Mouse (Mus musculus) midbrain, embryonic 15.5 days (tissue): ENCODE measurements around the gene Copz2. TPM values are rescaled to one million over a fixed set of nuclear protein-coding genes. Genes with fewer than 3 reads are reported as not detected.
"Not testable (repeated sequence)": the region's sequence is repeated elsewhere in the genome, so short reads cannot be mapped to it uniquely, and the experiment has no call there.

Experiments used
- ATAC-seq: fragments of 200-750 bp; cut with Nextera tagmentation; replicated peaks from 2 replicates; pipeline ENCODE4 v1.8.0; 2017; ENCODE audit warnings: moderate TSS enrichment
- H3K27ac ChIP-seq: fragments of 300-500 bp; sonication (generic); 2 replicates; pipeline ENCODE4 v1.5.1; 2015; ENCODE audit warnings: mild to moderate bottlenecking, inconsistent platforms
- H3K27me3 ChIP-seq: fragments of 300-500 bp; sonication (generic); replicated peaks from 2 replicates; pipeline ENCODE4 v1.6.1; 2015; ENCODE audit warnings: inconsistent platforms
- H3K36me3 ChIP-seq: fragments of 300-500 bp; sonication (generic); replicated peaks from 2 replicates; pipeline ENCODE4 v1.6.1; 2015; ENCODE audit warnings: inconsistent platforms
- H3K4me1 ChIP-seq: fragments of 300-500 bp; sonication (generic); 2 replicates; pipeline ENCODE4 v1.6.1; 2015; ENCODE audit warnings: inconsistent platforms
- H3K4me2 ChIP-seq: fragments of 300-500 bp; sonication (generic); 2 replicates; pipeline ENCODE4 v1.6.1; 2015; ENCODE audit warnings: inconsistent platforms, mild to moderate bottlenecking, moderate library complexity
- H3K4me3 ChIP-seq: fragments of 300-500 bp; sonication (generic); 2 replicates; pipeline ENCODE4 v1.5.1; 2015; ENCODE audit warnings: mild to moderate bottlenecking, inconsistent platforms
- H3K9ac ChIP-seq: fragments of 300-500 bp; sonication (generic); 2 replicates; pipeline ENCODE4 v1.6.1; 2015; ENCODE audit warnings: mild to moderate bottlenecking, inconsistent platforms
- H3K9me3 ChIP-seq: fragments of 300-500 bp; sonication (generic); 2 replicates; pipeline ENCODE4 v1.6.1; 2016; ENCODE audit warnings: inconsistent platforms
- WGBS: fragments of 180-500 bp; shearing (Covaris S2); methylation state at CpG from one replicate; pipeline ENCODE4 v1.1.7; 2015; ENCODE audit warnings: mixed read lengths; 5-methylcytosine and 5-hydroxymethylcytosine counted together
- polyA plus RNA-seq: library from polyadenylated mRNA; unstranded; fragments of >200 nt; fragmentation: Nextera tagmentation; extraction: Ambion mirVana; gene quantifications from 2 replicates; pipeline ENCODE4 v1.2.1, GENCODE M21; 2015

The Copz2 gene
- 19.9 and 20.5 TPM in 2 replicates for polyA plus RNA-seq

DNA sequence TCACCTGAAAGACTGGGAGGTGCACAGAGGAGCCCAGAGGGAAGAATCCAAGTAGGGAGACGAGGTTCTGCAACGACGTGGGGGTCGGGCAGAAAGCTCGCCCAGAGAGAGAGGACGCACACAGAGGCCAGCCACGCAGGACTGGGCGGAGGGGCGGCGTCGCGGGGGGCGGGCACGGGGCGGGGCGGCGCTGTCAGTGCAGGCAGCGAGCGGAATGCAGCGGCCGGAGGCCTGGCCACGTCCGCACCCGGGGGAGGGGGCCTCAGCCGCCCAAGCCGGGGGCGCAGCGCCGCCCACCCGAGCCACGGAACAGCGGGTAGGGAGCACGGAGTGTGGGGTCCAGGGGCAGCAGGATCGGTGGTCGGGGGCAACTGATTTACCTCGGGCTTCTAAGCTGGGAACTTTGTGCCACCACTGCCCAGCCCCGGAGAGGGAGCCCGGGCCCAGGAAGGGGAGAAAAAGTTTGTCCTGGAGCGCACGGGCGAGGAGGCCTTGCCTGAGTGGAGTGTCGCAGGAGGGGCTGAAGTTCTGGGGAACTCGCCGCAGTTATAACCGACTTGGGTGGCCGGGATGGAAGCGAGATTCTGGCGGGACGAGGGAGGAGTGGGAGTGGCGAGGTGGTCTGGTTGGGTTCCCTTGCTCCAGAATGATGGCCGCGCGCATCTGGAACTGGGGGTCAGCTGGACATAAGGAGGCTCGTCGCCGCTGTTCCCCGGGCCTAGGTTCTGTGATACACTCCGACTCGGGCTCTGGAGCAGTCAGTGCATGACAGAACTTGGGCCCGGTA is at the start of gene Copz2:
Gene Copz2, plus strand, starts transcription at position 190 of the 787 bp plus-strand sequence.
- peaks cover 11% of the 10 kb centered on the region for H3K4me1 ChIP-seq
- no peak within 1 kb of the TSS for H3K27ac ChIP-seq
- 0 out of 2 replicates have a peak, but pooled peaks cover 14% of the 10 kb centered on the region for H3K27me3 ChIP-seq
- H3K4me2 ChIP-seq: peak within 1 kb of the TSS; percentile 70
- peak within 1 kb of the TSS; percentile 36 for H3K4me3 ChIP-seq
- WGBS: 1% methylated on average over 57 of the region's 60 CpGs
- H3K36me3 ChIP-seq: no peaks in the 10 kb centered on the region
- ATAC-seq: no peak
- no peaks in the 10 kb centered on the region for H3K9me3 ChIP-seq
- peak within 1 kb of the TSS; percentile 29 for H3K9ac ChIP-seq

DNA sequence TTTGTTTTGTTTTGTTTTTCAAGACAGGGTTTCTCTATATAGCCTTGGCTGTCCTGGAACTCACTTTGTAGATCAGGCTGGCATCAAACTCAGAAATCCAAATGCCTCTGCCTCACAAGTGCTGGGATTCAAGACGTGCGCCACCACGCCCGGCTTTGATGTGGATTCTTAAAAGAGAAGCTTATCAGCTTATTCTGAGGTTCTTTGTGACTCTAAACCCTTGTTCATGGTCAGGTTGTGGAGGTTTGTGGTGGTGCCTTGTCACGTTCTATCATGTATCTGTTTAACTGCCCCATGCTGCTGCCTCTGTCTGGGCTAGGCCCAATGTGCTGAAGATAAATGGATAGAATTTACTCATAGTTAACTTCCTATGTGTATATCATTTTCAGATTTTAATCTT is 44.1 kb upstream of the Copz2 start:
- WGBS: 90% methylated on average over 5 of the region's 5 CpGs
- H3K27ac ChIP-seq: no peak overlapping the region
- H3K4me2 ChIP-seq: no peak overlapping the region
- H3K4me3 ChIP-seq: no peak overlapping the region
- H3K9me3 ChIP-seq: no peaks in the 10 kb centered on the region
- no peak overlapping the region for H3K9ac ChIP-seq
- H3K27me3 ChIP-seq: no peaks in the 10 kb centered on the region
- no peaks in the 10 kb centered on the region for H3K4me1 ChIP-seq
- ATAC-seq: no peak
- peaks cover 51% of the 10 kb centered on the region for H3K36me3 ChIP-seq

DNA sequence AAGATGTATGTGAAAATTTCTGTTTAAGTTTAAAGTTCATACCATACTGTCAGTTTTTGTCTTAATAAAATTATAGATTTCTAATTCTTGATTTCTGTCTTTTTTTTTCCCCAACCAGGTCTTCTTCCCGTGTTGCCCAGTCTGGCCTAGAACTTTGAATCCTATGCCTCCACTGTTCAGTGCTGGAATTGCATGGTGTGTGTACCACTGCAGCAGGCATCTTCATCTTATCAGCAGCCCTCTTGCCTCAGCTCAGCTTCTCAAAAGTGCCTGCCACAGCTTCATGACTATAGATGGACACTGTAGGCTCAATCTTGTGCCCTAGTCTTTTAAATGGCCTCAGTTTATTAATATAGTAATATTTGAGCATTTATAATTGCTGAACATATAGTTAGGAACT is 41.6 kb upstream of the Copz2 start:
- H3K36me3 ChIP-seq: peaks cover 45% of the 10 kb centered on the region
- ATAC-seq: no peak
- H3K27me3 ChIP-seq: no peaks in the 10 kb centered on the region
- H3K4me3 ChIP-seq: no peak overlapping the region
- no peaks in the 10 kb centered on the region for H3K4me1 ChIP-seq
- no peaks in the 10 kb centered on the region for H3K9me3 ChIP-seq
- WGBS: 48% methylated on average over 1 of the region's 1 CpGs
- H3K4me2 ChIP-seq: no peak overlapping the region
- no peak overlapping the region for H3K27ac ChIP-seq
- no peak overlapping the region for H3K9ac ChIP-seq

DNA sequence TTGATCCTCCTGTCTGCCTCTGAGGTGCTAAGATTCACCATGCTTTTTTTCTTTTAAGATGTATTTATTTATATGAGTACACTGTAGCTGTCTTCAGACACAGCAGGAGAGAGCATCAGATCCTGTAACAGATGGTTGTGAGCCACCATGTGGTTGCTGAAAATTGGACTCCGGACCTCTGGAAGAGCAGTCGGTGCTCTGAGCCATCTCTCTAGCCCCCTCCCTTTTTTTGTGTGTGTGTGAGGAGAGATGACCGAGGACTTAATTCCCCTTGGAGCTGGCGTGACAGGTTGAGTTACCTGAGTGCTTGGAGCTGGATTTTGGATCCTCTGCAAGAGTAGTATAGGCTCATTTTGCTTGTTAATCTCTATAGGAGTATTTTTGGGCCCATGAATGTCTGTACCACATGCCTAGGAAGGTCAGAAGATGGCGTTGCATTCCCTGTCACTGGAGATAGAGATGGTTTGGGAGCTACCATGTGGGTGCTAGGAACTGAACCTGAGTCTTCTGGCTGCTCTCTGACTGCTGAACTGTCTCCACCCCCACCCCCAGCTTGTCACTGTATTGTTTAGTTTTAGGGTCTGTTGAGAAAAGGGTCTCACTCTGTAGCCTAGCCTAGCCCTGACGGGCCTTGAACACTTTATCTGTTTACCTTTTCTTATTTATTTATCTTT is 40.0 kb upstream of the Copz2 start:
- no peak overlapping the region for H3K4me3 ChIP-seq
- no peaks in the 10 kb centered on the region for H3K4me1 ChIP-seq
- H3K4me2 ChIP-seq: no peak overlapping the region
- H3K27me3 ChIP-seq: no peaks in the 10 kb centered on the region
- no peak for ATAC-seq
- WGBS: 94% methylated on average over 6 of the region's 6 CpGs
- H3K36me3 ChIP-seq: peaks cover 36% of the 10 kb centered on the region
- no peak overlapping the region for H3K9ac ChIP-seq
- H3K9me3 ChIP-seq: no peaks in the 10 kb centered on the region
- no peak overlapping the region for H3K27ac ChIP-seq

DNA sequence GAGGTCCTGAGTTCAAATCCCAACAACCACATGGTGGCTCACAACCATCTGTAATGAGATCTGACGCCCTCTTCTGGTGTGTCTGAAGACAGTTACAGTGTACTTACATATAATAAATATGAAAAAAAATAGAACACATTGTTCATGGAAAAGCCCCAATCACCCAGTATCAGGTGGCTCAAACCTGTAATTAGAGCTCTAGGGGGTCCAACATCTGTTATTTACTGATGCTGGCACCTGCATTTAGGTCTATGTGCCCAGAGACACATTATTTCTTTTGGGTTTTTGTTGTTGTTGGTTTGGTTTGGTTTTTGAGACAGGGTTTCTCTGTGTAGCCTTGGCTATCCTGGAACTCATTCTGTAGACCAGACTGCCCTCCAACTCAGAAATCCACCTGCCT is 38.5 kb upstream of the Copz2 start:
- ATAC-seq, H3K9me3 ChIP-seq, H3K4me1 ChIP-seq, H3K4me3 ChIP-seq, H3K27ac ChIP-seq, H3K27me3 ChIP-seq, H3K4me2 ChIP-seq, H3K9ac ChIP-seq: not testable (repeated sequence)
- peaks cover 36% of the 10 kb centered on the region for H3K36me3 ChIP-seq
- WGBS: 86% methylated on average over 1 of the region's 1 CpGs

DNA sequence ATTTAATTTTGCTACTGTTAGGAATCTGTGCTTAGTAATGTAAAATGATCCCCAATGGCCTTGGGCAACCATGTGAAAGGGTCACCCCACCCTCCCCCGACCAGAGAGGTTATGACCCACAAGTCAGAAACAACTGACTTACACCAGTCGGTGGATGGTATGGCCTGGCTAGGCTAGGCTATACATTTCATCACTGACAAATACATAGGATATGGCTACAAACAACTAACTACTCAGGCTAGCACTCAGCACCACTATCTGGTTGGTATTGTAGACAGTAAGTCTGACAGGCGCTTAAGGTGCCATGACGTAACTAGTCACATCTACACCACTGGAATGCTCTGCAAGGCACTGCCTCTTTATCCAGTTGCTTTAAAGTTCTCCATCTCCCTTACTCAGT is 36.2 kb upstream of the Copz2 start:
- 94% methylated on average over 4 of the region's 4 CpGs for WGBS
- peaks cover 44% of the 10 kb centered on the region for H3K36me3 ChIP-seq
- no peaks in the 10 kb centered on the region for H3K4me1 ChIP-seq
- no peaks in the 10 kb centered on the region for H3K27me3 ChIP-seq
- no peak for ATAC-seq
- no peak overlapping the region for H3K4me2 ChIP-seq
- H3K9me3 ChIP-seq: no peaks in the 10 kb centered on the region
- no peak overlapping the region for H3K4me3 ChIP-seq
- H3K27ac ChIP-seq: no peak overlapping the region
- H3K9ac ChIP-seq: no peak overlapping the region

DNA sequence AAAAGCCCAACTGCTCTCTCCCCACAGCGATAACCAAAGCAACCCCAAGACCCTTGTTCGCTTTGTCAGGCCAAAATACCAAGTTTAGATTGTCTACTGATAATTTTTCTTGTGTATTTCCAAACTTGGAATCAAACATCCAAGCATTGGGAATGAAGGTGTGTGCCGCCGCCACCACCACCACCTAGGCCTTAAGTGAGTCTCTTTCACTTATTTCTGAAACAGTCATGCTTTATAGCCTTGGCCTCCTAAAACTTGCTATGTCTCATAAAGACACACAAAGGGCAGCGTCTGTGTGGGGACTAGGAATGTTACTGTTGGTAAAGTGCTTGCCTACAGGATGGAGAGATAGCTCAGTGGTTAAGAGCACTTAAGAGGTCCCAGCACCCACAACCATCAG is 35.8 kb upstream of the Copz2 start:
- Histone ChIP-seq H3K9ac (no peak overlapping the region), H3K4me2 (no peak overlapping the region), H3K4me1 (no peaks in the 10 kb centered on the region), H3K9me3 (no peaks in the 10 kb centered on the region), H3K27me3 (no peaks in the 10 kb centered on the region), H3K36me3 (peaks cover 44% of the 10 kb centered on the region), H3K27ac (no peak overlapping the region), H3K4me3 (no peak overlapping the region)
- ATAC-seq: no peak
- 93% methylated on average over 5 of the region's 5 CpGs for WGBS

DNA sequence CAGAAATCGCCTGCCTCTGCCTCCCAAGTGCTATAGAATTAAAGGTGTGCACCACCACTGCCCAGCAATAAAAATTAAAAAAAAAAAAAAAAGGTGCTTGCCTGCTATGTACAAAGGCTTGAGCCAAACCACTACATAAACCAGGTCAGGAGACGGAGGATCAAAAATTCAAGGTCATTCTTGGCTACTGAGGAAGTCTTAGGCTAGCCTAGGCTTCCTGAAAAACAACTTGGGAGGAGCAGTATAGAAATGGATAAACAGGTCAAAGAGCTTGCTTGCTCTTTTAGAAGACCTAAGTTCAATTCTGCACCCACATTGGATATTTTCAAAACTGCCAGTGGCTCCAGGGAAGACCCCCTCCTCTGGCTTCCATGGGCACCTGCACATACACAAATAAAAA is 35.2 kb upstream of the Copz2 start:
- H3K4me3 ChIP-seq: no peak overlapping the region
- 88% methylated on average over 2 of the region's 2 CpGs for WGBS
- H3K9me3 ChIP-seq: no peaks in the 10 kb centered on the region
- H3K4me2 ChIP-seq: no peak overlapping the region
- no peak overlapping the region for H3K27ac ChIP-seq
- H3K36me3 ChIP-seq: peaks cover 45% of the 10 kb centered on the region
- no peak overlapping the region for H3K9ac ChIP-seq
- no peaks in the 10 kb centered on the region for H3K27me3 ChIP-seq
- H3K4me1 ChIP-seq: no peaks in the 10 kb centered on the region
- ATAC-seq: no peak

DNA sequence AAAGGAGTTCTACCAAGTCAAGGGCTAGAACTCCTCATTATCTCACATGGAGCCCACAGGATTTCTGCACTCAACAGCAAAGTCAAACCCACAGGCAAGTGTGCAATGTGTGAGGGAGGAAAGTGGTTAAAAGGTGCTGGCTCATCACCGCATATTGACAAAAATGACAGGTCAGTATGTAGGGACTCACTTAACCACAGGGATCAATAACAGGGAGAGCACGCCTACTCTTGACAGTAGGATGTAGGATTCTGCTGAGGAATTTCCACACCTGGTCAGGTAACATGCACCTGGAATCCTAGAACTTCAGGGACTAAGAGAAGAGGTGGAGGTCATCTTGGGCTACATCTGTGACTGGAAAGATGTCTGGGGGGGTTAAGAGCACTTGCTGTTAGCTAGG is 33.8 kb upstream of the Copz2 start:
- no peak for ATAC-seq
- 95% methylated on average over 2 of the region's 2 CpGs for WGBS
- H3K36me3 ChIP-seq: peaks cover 51% of the 10 kb centered on the region

DNA sequence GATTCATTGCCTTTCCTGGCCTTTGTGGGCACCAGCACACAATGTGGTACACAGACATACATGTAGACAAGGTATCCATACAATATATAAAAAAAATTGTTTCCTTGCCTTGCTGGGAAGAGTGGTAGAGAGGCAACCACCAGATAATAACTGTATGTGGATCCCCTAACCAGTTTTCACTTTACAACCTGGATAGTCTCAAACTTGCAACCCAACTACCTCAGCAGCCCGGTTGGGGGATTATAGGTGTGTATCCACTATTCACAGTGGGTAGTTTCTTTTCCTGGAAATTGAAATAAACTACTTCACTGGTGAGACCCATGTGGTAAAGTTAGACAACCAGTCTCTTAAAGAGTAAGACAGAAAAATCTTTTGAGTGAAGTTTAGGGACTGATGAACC is 33.2 kb upstream of the Copz2 start:
- Histone ChIP-seq H3K36me3 (peaks cover 57% of the 10 kb centered on the region), H3K27me3 (no peaks in the 10 kb centered on the region), H3K4me2 (no peak overlapping the region), H3K4me1 (no peaks in the 10 kb centered on the region), H3K9ac (no peak overlapping the region), H3K9me3 (no peaks in the 10 kb centered on the region), H3K27ac (no peak overlapping the region), H3K4me3 (no peak overlapping the region)
- ATAC-seq: no peak
- 84% methylated on average over 1 of the region's 1 CpGs for WGBS

More for the DNA sequence above, 33.8 kb upstream of the Copz2 start:
- H3K9me3 ChIP-seq: no peaks in the 10 kb centered on the region
- no peaks in the 10 kb centered on the region for H3K4me1 ChIP-seq
- no peak overlapping the region for H3K4me3 ChIP-seq
- H3K27ac ChIP-seq: no peak overlapping the region
- no peaks in the 10 kb centered on the region for H3K27me3 ChIP-seq
- no peak overlapping the region for H3K9ac ChIP-seq
- no peak overlapping the region for H3K4me2 ChIP-seq

DNA sequence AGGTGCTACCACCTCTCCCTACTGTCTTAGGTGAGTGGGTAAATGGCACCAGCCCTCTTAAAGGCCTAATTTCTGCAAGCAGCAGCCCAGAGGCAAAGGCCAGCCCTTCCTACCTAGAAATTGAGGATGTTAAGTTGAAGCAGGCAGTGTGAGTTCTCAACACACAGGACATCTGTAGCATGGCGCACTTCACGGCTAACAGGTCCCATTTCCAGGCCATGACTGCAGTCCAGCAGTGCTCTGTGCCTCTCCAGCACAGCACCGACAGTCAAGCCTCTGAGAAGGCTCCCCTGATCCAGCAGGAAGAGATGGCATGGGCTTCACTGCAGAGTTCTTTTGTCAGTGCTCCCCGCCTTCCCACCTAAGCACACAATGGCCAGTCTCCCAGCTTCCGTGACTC is 32.7 kb upstream of the Copz2 start:
- no peaks in the 10 kb centered on the region for H3K4me1 ChIP-seq
- 57% methylated on average over 5 of the region's 5 CpGs for WGBS
- ATAC-seq: no peak
- no peaks in the 10 kb centered on the region for H3K27me3 ChIP-seq
- H3K27ac ChIP-seq: no peak overlapping the region
- H3K36me3 ChIP-seq: peaks cover 62% of the 10 kb centered on the region
- no peaks in the 10 kb centered on the region for H3K9me3 ChIP-seq
- no peak overlapping the region for H3K9ac ChIP-seq
- no peak overlapping the region for H3K4me3 ChIP-seq
- no peak overlapping the region for H3K4me2 ChIP-seq

DNA sequence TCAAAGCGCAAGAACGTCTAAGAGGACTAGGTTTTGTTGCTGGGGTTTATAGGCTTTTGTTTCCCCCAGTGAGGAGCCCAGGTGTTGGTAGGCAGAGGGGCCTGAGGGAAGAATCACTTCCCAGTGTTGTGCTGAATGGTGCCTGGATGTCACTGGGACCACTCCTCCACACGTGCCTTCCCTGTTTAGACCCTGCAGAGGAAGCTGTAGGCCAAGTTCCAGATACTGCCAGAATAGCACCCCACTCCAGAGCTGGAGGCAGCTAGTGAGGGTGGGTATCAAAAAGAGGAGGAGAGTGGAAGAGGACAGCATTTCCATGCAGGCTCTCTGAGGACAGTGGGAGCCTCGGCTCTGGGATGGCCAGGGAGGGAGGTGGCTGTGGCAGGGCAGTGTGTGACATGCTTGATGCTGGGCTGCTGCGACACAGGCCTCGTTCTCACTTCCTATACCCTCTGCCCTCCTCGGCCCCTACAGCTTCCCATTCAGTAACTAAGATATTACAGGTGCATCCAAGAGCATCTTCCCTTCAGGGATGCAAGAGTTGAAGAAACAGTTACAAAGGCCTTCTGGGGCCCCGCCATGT is 31.5 kb upstream of the Copz2 start:
- 75% methylated on average over 8 of the region's 8 CpGs for WGBS
- peaks cover 57% of the 10 kb centered on the region for H3K36me3 ChIP-seq
- no peak overlapping the region for H3K27ac ChIP-seq
- ATAC-seq: no peak
- no peak overlapping the region for H3K9ac ChIP-seq
- H3K4me3 ChIP-seq: no peak overlapping the region
- H3K4me1 ChIP-seq: peaks cover 10% of the 10 kb centered on the region
- H3K27me3 ChIP-seq: no peaks in the 10 kb centered on the region
- H3K9me3 ChIP-seq: no peaks in the 10 kb centered on the region
- no peak overlapping the region for H3K4me2 ChIP-seq
